Mouse (Mus musculus): Measurements from ENCODE around the gene Myh7.

DNA sequence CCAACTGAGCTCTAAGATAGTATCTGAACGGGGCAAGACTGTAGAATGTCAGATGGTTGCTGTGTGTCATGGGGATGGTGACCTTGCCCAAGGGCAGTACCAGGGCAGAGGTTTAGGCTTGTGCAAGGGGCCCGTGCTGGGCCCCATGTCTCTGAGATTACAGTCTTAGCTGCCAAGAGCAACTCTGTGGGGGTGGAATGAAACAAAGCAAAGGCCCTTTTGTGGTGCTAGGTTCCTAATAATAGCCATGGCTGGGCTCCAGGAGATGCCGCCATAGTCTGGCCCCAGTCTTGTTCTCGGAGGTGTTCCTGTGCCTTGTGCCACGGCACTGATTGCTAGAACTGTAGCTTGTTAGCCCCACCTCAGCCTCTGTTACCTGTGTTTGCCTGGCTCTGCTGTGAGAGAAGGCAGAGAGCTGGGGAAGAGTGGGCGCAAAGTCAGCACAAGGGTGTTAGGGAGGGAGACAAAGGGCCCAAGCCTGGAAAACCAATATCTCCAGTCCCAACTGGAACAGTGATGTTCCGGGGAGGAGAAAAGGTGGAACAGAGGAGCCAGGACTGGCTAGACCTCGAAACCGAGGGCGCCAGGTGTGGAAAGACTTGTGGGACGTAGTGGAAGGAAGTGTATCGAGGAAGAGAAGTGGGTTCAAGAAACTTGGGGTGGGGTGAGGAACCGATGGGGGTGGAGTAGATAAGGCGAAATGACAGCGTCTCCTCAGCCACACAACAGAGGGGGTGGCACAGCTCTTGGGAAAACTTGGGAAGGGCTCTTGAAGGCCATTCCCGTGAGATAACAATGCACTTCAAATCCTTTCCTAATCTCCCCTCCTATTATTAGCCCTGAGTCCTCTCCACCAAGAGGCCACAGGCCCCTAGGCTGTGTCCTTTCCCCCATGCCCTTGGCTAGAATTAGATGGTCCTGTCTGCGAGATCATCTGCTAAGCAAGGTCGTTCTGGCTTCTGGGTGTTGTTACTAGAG is 9.7 kb upstream of the Myh7 start:
- TF ChIP-seq CTCF (IDR thresholded peaks at IDR 0.05; ENCODE audit: insufficient read depth, low read length) (no peak), POLR2A (IDR thresholded peaks at IDR 0.05; ENCODE audit: borderline replicate concordance, extremely low read depth, low read depth, low read length) (no peak)
